Mouse (Mus musculus) lung, postnatal 36 days (tissue): ENCODE results near the gene Rhd.
A peak's percentile ranks its signal among the peaks of the same experiment; 100 is the strongest.

ENCODE experiments used
- DNase-seq: peaks from one replicate; pipeline ENCODE4 v3.0.0; 2022; ENCODE audit warnings: mixed read lengths

The Rhd gene

DNA sequence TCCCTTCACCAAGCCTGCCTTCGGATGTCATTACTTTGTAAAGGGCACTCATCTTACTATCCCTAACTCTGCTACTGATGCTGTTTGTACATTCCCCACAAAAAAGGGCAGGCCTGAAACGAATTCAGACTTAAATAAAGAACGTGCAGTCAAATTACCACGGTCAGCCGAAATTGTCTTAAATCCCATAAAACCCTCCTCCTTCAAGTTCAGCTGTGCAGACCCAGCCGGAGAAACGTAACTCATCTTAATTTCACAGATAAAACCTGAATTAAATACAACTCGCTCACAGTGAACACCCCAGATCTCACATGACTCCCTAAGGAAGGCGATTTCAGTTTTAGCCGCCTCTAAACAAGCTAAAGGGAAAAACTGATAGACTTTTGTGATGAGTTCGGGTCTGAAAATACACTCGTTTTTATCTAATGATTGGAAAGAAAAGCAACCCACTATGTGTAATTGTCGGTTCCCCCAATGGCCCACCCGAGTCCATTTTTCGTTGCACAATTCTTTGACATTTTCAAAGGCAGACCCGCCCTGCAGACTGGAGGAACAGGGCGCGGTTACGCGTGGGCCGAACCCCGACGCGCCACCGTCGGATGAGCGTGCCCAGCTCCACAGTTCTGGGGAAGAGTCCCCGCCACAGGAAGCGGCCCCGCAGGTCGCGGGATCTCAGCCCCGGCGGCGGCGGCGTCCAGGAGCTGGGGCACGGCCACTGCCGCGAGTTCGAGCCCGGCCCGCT lies 50.0 kb downstream of the Rhd start:
- DNase-seq, result peak; percentile 71

- peak; percentile 97 for DNase-seq
Observed at GRCm38 (mm10) chr4:134914864-134915209, 50.5 kb downstream of the Rhd start, which contains the start of gene Tmem50a. TSS of gene Tmem50a (minus strand) at chr4:134915024.

DNA sequence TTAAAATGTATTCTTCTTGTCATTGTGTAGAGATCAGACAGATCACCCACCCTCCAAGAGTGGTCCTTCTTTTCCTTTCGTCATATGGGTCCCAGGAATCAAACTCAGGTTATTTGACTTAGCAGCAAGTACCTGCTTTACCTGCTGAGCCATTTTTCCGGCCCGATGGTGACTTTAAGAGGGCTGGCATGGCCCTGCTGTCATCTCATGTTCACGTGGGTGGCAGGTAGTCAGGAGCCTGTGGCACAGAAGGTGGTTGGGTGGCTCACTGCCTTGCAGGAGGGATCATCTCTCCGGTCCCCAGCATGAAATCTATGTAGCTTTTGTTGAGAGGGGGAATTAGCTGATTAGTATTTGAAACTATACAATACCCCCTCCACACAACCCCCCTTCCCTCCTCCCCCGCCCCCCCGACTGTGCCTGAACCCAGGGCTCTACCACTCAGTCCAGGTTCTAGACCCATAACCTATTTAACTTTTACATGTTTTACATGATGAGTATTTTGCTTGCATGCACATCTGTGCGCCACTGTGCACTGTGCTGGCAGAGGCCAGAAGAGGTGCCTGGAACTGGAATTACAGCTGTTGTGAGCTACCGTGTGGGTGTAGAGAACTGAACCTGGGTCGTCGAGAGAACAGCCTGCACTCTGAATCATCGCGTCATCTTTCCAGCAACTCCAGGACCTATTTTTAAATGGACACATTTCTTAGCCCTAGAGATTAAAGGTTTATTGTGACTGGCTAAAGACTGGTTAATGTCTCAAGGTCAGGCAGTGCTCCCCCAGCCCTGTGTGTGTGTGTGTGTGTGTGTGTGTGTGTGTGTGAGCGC lies 51.1 kb downstream of the Rhd start:
- no peak for DNase-seq

GRCm38 (mm10) chr4:134917194-134917593 lies 52.9 kb downstream of the Rhd start:
- DNase-seq, result no peak

GRCm38 (mm10) chr4:134918381-134918780 lies 54.0 kb downstream of the Rhd start:
- peak; percentile 93 for DNase-seq

GRCm38 (mm10) chr4:134919733-134920540 lies 55.6 kb downstream of the Rhd start:
- peak; percentile 68 for DNase-seq

DNA sequence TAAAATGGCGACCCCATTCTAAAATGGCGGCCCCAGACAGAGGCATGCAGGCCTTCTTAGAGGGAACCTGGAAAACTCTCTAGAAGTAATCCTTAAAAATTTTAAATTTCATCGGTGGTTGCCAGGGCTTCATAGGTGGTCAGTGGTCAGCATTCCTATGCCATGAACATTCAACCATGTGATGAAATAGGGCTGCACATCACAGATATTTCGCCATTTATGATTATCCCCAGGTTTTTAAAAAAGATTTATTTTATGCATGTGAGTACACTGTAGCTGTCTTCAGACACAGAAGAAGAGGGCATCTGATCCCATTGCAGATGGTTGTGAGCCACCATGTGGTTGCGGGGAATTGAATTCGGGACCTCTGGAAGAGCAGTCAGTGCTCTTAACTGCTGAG lies 56.3 kb downstream of the Rhd start:
- DNase-seq, result no peak

DNA sequence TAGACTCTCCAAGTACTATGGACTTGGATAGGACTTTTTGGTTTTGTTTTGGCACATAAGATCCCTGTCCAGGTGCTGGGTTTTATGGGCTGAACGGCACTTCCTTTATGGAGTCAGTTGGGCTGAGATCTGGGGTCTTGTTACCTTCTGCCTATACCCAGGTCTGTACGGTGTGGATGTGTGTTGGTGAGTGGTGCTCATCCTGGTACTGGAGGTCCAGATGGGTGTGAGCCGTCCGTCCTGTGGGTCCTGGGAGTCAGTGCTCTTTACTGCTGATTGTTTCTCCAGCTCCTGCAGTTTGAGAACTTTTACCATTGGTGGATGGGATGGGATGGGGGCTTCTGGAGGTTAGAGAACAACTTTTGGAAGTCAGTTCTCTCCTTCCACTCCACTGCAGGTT lies 57.4 kb downstream of the Rhd start:
- no peak for DNase-seq

- DNase-seq, result no peak
Observed at GRCm38 (mm10) chr4:134922111-134922924, 58.0 kb downstream of the Rhd start.

GRCm38 (mm10) chr4:134922925-134923244 lies 58.5 kb downstream of the Rhd start:
- peak; percentile 86 for DNase-seq

DNA sequence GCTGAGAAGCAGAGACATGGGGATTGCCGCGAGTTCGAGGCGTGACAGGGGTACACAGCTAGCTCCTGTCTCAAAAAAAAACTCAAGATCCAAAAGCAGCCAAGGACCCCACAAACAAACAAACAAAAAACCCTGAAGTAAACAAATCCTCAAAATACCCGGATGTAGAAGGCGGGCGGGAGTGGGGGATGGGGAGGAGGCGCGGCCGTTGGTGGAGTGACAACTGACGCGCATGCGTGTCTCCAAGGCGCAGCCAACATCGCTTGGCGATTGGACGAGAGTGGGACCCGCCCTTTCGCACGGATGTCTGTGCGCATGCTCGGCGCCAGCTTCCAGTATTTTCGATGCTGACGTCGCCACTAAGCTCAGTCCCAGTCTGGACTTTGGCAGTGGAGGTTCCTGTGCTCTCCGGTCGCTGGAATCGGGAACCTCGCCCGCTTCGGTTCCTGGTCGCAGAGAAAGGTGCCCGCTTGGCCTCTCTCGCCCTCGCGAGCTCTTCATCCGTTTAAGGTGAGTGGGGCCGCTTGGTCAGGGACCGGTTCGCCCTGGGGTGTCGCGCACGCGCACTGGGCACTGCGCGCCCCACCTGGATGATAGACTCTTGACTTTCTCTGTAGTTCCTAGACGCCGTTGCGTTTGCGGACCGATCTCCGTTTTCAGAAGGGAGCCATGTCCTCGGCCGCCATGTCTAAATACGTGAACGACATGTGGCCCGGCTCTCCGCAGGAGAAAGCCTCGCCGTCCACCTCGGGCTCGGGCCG lies 59.1 kb downstream of the Rhd start, which contains the start of gene Rsrp1:
Gene Rsrp1, plus strand, starts transcription at position 335 of the 761 bp plus-strand sequence.
- DNase-seq, result peak; percentile 98

DNA sequence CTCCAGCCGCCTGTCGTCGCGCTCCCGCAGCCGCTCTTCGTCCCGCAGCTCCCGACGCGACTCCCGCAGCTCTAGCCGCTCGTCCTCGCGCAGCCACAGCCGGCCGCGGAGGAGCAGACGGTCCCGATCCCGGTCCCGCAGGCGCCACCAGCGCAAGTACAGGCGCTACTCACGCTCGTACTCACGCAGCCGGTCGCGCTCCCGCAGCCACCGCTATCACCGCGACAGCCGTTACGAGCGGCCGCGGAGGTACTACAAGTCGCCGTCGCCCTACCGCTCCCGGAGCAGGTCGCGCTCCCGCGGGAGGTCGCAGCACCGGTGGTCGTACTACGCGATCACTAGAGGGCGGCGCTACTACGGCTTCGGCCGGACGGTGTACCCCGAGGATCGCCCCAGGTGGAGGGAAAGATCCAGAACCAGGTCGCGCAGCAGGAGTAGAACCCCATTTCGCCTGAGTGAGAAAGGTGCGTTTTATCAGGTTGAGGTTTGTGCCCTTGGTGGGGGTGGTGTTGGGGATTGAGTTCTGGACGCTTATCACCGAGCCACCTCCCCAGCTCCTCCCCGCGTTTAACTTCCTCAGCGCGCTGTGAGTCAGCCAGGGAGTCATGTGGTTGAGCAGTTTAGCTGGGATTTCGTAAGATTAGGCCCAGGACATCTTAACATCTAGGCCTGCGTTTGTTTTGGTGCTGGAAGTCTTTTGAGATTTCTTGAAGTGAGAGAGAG lies 59.8 kb downstream of the Rhd start:
- peak; percentile 89 for DNase-seq

DNA sequence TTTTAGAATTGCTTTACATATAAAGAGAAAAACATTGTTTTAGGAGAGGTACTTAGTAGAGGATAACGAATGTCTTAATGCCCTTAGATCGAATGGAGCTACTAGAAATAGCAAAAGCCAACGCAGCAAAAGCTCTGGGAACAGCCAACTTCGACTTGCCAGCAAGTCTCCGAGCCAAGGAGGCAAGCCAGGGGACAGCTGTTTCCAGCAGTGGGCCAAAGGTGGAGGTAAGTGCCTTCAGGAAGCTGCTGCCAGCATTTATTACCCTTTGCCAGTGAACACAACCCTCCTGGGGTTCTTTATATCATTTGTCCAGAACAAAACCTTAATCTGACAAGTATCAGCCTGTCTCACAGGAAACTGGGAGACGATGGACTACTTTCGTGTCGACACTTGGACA lies 60.9 kb downstream of the Rhd start:
- DNase-seq, result no peak

DNA sequence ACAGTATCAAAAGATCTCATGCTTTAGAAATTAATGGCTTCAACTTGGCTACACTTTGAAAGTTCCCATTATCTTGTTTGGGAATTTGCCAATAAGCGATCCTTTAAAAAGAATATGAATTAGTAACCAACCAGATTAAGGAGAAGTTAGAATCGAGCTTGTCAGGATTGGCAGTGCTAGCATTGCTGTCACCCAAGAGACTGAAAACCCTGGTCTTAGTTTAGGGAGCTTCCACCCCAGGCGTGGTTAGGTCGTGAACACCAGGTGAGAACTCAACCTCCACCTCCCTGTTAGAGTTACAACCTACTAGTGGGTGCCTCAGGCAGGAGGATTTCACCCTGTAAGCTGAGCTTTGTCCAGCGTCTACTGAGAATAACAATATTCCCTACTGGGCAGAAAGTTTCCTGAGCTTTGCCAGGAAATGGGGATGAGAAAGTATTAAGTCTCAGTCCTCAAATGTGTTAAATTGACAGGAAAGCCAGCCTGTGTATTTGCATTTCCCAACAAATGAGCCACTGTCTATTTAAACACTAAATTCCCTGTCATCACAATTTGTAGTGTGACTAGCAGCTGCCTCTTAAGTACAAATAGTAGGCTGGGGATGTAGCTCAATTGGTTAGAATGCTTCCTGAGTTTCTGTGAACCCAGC lies 63.6 kb downstream of the Rhd start:
- no peak for DNase-seq

DNA sequence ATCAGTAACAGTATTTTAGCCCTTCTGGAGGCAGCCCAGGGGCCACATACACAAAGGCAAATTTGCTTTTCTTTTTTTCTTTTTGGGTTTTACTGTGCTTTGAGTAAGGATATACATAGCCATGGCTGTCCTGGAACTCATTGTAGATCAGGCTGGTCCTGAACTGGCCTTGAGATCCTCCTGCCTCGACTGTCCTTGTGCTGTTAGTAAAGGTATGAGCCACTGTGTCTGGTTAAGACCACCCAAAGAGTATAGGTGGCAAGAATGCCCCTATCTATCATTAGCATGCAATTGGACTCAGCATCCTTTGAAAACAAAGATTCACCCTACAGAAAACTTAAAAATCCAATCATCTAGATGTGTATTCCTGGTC lies 64.1 kb downstream of the Rhd start:
- no peak for DNase-seq

GRCm38 (mm10) chr4:134929536-134929935 lies 65.2 kb downstream of the Rhd start:
- no peak for DNase-seq

DNA sequence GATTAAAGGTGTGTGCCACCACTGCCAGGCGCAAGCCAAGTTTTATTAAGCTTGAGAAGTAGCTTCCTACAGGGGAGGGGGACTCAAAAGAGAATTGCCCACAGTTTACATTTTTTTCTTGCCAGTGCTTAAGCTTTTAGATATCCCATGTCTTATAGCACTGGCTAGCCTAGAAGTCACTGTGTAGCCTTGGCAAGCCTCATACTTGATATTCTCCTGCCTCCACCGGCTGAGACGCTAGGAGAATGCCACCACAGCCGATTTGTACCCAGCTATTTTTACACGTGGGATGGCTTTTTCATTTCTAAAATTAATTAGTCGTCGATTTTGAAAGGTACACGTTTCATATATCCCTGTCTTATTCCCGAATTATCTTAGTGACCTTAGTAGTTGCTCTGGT lies 65.9 kb downstream of the Rhd start:
- DNase-seq, result no peak

- peak; percentile 98 for DNase-seq
Observed at GRCm38 (mm10) chr4:134930684-134931481, 66.5 kb downstream of the Rhd start, which contains the start of gene Syf2. TSS of gene Syf2 (plus strand) at chr4:134930898.
